Mouse (Mus musculus) liver, embryonic 14.5 days (tissue): ENCODE measurements around the gene Ang.

Experiments
- CTCF ChIP-seq: IDR thresholded peaks from 2 replicates; pipeline ENCODE4 v1.5.1; 2016; ENCODE audit warnings: antibody characterized with exemption, low read depth, control low read depth
- EP300 ChIP-seq: IDR thresholded peaks from 2 replicates; pipeline ENCODE4 v1.6.1; 2016; ENCODE audit warnings: antibody characterized with exemption, low read depth

- TF ChIP-seq CTCF (no peak), EP300 (no peak)
Observed at GRCm38 (mm10) chr14:51113476-51113875, 22.5 kb downstream of the Ang start.
